Mouse (Mus musculus): ENCODE measurements around the gene Traf3ip3. TPM values are rescaled to one million over a fixed set of nuclear protein-coding genes. Genes with fewer than 3 reads are reported as not detected.

Gene Traf3ip3
- total RNA-seq, 2 experiments from 2014 or later = 2.1 to 3.6 TPM

GRCm38 (mm10) chr1:193207503-193207902 lies 6.0 kb upstream of the Traf3ip3 start, which contains the start of gene Lamb3:
Lamb3 (plus strand) TSS chr1:193207699.
- DNase-seq (ENCODE audit: low spot score in 2 of 2) = no peak

- no peak for DNase-seq (ENCODE audit: low spot score in 2 of 2)
Observed at GRCm38 (mm10) chr1:193205431-193205830, 3.9 kb upstream of the Traf3ip3 start.

GRCm38 (mm10) chr1:193203821-193204220 lies 2.3 kb upstream of the Traf3ip3 start:
- DNase-seq (ENCODE audit: low spot score in 2 of 2) = no peak

GRCm38 (mm10) chr1:193200640-193201382 lies 692 bp downstream of the Traf3ip3 start:
- no peak for DNase-seq (ENCODE audit: low spot score in 2 of 2)

- no peak for DNase-seq (ENCODE audit: low spot score in 2 of 2)
Observed at GRCm38 (mm10) chr1:193198312-193198711, 3.2 kb downstream of the Traf3ip3 start.

GRCm38 (mm10) chr1:193197494-193198205 lies 3.9 kb downstream of the Traf3ip3 start:
- no peak for DNase-seq (ENCODE audit: low spot score in 2 of 2)

- no peak for DNase-seq (ENCODE audit: low spot score in 2 of 2)
Observed at GRCm38 (mm10) chr1:193195169-193195810, 6.2 kb downstream of the Traf3ip3 start.

GRCm38 (mm10) chr1:193194416-193195140 lies 6.9 kb downstream of the Traf3ip3 start:
- no peak for DNase-seq (ENCODE audit: low spot score in 2 of 2)

- no peak for DNase-seq (ENCODE audit: low spot score in 2 of 2)
Observed at GRCm38 (mm10) chr1:193191675-193192283, 9.7 kb downstream of the Traf3ip3 start.

- no peak for DNase-seq (ENCODE audit: low spot score in 2 of 2)
Observed at GRCm38 (mm10) chr1:193189771-193190170, 11.7 kb downstream of the Traf3ip3 start.

- peak; percentile 34 to 40 for DNase-seq (ENCODE audit: low spot score in 2 of 2)
Observed at GRCm38 (mm10) chr1:193189151-193189621, 12.3 kb downstream of the Traf3ip3 start.

GRCm38 (mm10) chr1:193188257-193188656 lies 13.2 kb downstream of the Traf3ip3 start:
- DNase-seq (ENCODE audit: low spot score in 2 of 2) = no peak

- no peak for DNase-seq (ENCODE audit: low spot score in 2 of 2)
Observed at GRCm38 (mm10) chr1:193181104-193181503, 20.4 kb downstream of the Traf3ip3 start.

GRCm38 (mm10) chr1:193174143-193174733 lies 27.3 kb downstream of the Traf3ip3 start:
- no peak for DNase-seq (ENCODE audit: low spot score in 2 of 2)

GRCm38 (mm10) chr1:193173810-193174129 lies 27.7 kb downstream of the Traf3ip3 start:
- no peak for DNase-seq (ENCODE audit: low spot score in 2 of 2)

- DNase-seq (ENCODE audit: low spot score in 2 of 2) = peak; percentile 92 to 98
Observed at GRCm38 (mm10) chr1:193172991-193173809, 28.3 kb downstream of the Traf3ip3 start.

- DNase-seq (ENCODE audit: low spot score in 2 of 2) = no peak
Observed at GRCm38 (mm10) chr1:193169856-193170255, 31.6 kb downstream of the Traf3ip3 start.

GRCm38 (mm10) chr1:193169228-193169627 lies 32.3 kb downstream of the Traf3ip3 start:
- DNase-seq (ENCODE audit: low spot score in 2 of 2) = no peak

- no peak for DNase-seq (ENCODE audit: low spot score in 2 of 2)
Observed at GRCm38 (mm10) chr1:193167746-193168145, 33.8 kb downstream of the Traf3ip3 start, which contains the start of gene A130010J15Rik. A130010J15Rik (plus strand) TSS chr1:193168046.
